Comparison of ENCODE assay signal across 9 mouse cellular contexts in the genomic region with DNA sequence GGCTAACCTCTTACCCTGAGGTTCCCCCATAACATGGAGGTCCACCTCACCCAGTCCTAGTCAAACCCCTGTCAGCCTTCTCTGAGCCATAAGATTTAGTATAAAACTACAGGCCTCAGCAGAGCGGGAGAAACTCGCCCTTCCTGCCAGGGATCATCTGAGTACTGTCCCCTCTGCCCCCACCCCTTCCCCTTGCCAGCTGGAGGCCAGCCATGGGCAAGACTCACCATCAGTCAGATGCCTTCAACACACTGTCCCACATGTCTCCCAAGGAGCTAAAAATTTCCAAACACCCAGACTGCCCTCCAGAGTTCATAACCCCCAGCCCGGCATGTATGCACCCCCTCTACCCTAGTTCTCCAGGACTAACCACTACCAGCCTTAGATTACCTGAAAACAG.
A peak's percentile ranks its signal among the peaks of the same experiment; 100 is the strongest.
DNase-seq lines count a peak whose midpoint lies in the region; ATAC-seq and TF ChIP-seq lines count a peak whose summit lies in the region.
"Had no signal": no experiment of that assay in that cellular context is flagged by ENCODE, and none has a peak within 500 bp of the region (broad histone marks: within the 10 kb centered on the region; RNA-seq: fewer than 3 reads in every experiment).

No protein-coding gene starts in this region.

- H3K36me3 ChIP-seq in liver, adult 2 months (ENCODE audit: control insufficient read depth, insufficient read depth, low read length): peaks cover 17% of the 10 kb centered on the region; the same call in 1 of the 2 replicates
- no peaks in the 10 kb centered on the region for H3K36me3 ChIP-seq in liver, embryonic 12.5 days

- WGBS in liver, adult 2 months: 38% methylated on average over 3 of the region's 3 CpGs
- WGBS in liver, embryonic 12.5 days (ENCODE audit: insufficient replicate concordance): 63% methylated on average over 3 of the region's 3 CpGs

- H3K9me3 ChIP-seq in liver, embryonic 12.5 days (replicated peaks): no peaks in the 10 kb centered on the region

- peak; percentile 43 for DNase-seq in liver, adult 2 months (ENCODE audit: extremely low read depth, low read depth, low spot score)
- peak; percentile 64 for DNase-seq in gastrocnemius, postnatal 25 days
- DNase-seq in kidney, adult 8-10 months: peak; percentile 86 to 91
- peak; percentile 66 to 85 for DNase-seq in lung, postnatal 4 days
- DNase-seq in cerebellum, postnatal 25 days: no peak
- DNase-seq in thymus, adult 18-20 months: no peak
- DNase-seq: cerebellum, postnatal 14 days had no signal

- H3K27ac ChIP-seq in liver, adult 2 months (replicated peaks; ENCODE audit: insufficient read depth, low read depth, low read length): peak overlapping the region; percentile 24; the same call in 1 of the 2 replicates
- H3K27ac ChIP-seq in liver, embryonic 12.5 days: no peak overlapping the region

- no peak overlapping the region for H3K4me3 ChIP-seq in liver, adult 2 months (ENCODE audit: insufficient read depth, low read depth, low read length)
- H3K4me3 ChIP-seq in liver, embryonic 12.5 days: no peak overlapping the region

- peaks cover 36% of the 10 kb centered on the region; the same call in 1 of the 2 replicates for H3K79me2 ChIP-seq in liver, adult 2 months (ENCODE audit: control insufficient read depth, insufficient read depth, low read length)

- H3K27me3 ChIP-seq in liver, adult 2 months (ENCODE audit: control insufficient read depth, insufficient read depth, low read length): no peaks in the 10 kb centered on the region
- no peaks in the 10 kb centered on the region for H3K27me3 ChIP-seq in liver, embryonic 12.5 days (replicated peaks)

- TF ChIP-seq CTCF in liver, adult 2 months (IDR thresholded peaks at IDR 0.05; ENCODE audit: low read depth, low read length): no peak

- ATAC-seq in liver, embryonic 12.5 days: no peak
- ATAC-seq in megakaryocyte-erythroid progenitor cell, adult 5-6 weeks (replicated peaks; ENCODE audit: low FRiP score, low TSS enrichment, poor library complexity, severe bottlenecking): no peak

- H3K4me2 ChIP-seq in liver, embryonic 12.5 days: no peak overlapping the region

- TF ChIP-seq POLR2A in liver, adult 2 months (IDR thresholded peaks at IDR 0.05; ENCODE audit: extremely low read depth, insufficient read depth, low read length): no peak

- peaks cover 58% of the 10 kb centered on the region for H3K4me1 ChIP-seq in liver, adult 2 months (ENCODE audit: control insufficient read depth, insufficient read depth, low read length)
- H3K4me1 ChIP-seq in liver, embryonic 12.5 days: peaks cover 67% of the 10 kb centered on the region

- H3K9ac ChIP-seq in liver, adult 2 months (ENCODE audit: low read depth, low read length): no peak overlapping the region
- no peak overlapping the region for H3K9ac ChIP-seq in liver, embryonic 12.5 days

Comparison
In these comparisons a context has a peak if more than half of its experiments do, and no peak if none do; other contexts are left out.
1. DNase-seq: peak in liver, adult 2 months (single experiment), gastrocnemius, postnatal 25 days (single experiment), kidney, adult 8-10 months (2 of 2) and lung, postnatal 4 days (2 of 2); none in cerebellum, postnatal 25 days (0 of 2) and thymus, adult 18-20 months (0 of 2).